Mouse (Mus musculus): ENCODE results near the gene Fasn.

Fasn gene

GRCm38 (mm10) chr11:120829757-120830532 is 5.6 kb upstream of the Fasn start:
- no peak for DNase-seq (ENCODE audit: extremely low read depth, low read depth, low spot score)

DNA sequence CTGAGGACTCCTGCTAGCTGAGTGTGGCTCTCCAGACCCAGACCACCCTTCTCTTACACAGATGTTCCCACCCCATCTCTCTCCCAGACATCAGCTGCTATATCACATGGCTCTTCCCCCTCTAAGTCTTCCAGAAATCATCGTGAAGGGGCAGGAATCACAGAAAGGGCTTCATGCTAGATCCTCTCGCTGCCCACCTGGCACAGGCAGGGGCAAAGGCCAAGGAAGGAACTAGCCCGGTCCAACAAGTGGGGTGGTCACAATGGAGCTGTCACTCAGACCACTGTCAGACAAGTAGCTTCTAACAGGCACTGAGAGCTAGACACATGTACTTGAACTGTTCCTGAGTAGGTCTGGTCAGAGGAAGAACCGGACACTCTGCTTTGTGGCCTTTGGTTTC is 4.1 kb upstream of the Fasn start:
- no peak for DNase-seq (ENCODE audit: extremely low read depth, low read depth, low spot score)

DNA sequence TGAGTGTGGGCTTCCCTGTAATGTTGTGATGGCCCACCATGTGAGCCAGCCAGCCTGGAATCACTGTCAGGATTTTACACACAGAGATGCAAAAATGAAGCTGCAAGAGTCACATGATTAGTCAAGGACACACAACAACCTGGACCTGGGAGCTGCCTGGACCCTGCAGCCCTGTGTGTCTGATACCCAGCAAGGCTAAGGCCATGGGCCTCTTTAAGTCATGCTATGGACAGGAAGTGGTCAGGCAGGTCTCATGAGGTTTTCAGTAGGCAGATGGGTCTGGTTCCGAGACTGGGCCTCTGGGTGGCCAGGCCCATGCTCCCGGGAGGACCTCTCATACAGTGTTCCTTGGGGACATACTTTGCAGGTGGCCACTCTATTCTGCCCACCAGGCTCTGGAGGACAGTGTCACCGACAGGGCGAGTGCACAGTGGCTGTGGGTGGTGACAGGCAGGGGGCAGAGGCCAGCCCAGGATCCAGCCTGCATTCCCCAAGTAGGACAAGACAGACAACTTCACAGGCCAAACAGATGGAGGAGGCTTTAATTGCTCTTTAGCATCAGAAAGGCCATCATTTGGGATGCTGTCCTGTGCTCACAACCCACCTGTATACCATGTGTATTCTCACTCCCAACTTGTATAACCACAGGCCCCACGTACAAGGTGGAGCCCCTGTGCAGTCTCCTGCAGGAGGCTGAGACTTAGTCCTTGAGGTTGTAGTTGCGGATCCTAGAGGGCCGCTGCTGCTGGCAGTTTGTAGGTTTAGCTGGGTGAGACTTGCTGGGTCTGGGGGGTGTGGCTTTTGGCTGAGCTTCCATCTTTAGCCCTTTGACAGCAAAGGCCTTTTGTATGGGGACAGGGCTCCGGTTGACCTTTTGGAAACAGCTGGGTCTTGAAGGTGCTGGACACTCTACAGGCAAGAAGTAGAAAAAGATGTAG is 1.9 kb upstream of the Fasn start:
- DNase-seq (ENCODE audit: extremely low read depth, low read depth, low spot score) = no peak

DNA sequence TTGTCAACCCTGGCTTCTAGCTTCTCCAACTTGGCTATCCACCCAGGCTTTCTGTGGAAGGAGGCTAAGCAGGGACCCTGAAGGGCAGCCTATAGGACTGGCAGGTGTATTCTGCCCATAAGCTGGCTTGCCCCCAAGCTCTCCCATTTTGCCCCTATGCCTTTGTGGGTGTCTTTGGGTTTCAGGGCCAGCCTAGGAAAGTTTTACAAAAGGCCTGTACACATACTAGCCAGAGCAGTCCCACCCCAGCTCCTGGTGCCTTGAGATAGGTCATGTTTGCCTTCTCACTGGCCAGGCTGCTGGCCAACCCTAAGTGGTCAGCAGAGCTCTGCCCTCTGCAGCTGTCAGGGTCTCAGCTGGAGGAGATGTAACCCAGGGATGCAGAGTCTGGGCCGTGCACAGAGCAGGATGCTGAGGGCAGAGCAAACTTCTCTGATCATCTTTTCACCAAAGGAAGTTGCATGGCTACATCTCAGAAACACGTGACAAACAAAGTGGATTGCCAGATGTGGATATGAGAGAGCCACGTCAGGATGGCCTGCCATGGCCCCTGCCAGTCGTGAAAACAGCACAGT is 1.0 kb upstream of the Fasn start:
- no peak for DNase-seq (ENCODE audit: extremely low read depth, low read depth, low spot score)

DNA sequence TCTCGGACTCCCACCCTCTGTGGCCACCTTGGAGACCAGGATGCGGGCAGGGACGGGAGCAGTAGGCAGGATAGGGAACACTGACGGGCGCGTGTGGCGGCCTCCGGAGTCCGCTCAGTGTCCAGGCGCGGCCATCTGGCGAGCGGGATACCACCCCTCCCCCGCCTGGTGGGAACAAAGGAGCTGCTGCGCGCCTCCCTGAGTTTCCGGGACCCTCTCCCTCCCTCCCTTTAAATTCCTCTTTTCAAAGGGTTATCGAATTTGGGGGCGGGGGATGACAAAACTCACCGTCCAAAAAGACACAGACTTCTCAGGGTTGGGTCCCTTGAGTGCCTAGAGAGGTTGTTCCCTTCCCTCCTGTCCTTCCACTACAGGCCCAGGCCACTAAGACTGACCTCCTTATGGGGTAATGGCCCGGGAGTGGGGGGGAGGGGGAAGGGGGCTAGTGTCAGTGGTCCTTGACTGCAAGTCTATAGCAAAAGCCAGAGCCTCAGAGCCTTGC is 491 bp upstream of the Fasn start:
- DNase-seq (ENCODE audit: extremely low read depth, low read depth, low spot score) = no peak

- no peak for DNase-seq (ENCODE audit: extremely low read depth, low read depth, low spot score)
These were observed 798 bp downstream of the Fasn start for GRCm38 (mm10) chr11:120823551-120823947.

DNA sequence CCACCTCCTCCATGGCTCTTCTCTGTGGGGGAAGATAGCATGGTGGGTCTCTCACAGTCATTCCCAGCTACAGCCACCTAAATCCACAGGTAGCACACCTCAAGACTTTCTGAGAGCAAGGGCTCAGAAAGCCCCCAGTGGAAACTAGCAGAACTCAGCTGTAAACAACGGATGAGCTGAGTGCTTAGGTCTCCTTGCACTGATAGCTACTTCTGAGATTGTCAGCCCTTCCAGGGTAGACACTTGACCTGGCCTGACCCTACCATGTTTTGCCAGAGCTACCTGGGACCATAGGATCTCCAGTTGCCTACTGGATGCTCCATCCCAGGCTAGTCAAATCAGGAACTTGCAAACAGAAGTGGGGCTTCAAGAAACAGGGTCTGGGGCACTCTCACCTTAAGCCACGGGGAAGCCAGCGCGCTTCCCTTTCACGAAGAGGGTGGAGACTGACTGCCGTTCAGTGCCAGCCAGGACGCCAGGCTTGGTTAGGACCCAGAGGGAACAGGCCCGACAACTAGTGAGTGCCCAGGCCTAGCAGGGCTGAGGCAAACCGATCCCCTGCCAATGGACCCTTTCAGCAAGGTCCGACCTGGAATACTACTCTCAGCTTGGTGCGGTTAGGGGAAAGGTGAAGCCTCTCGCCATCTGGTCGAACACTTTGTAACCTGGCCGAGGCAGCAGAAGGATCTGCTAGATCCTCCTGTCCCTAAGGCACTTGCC is 1.4 kb downstream of the Fasn start:
- no peak for DNase-seq (ENCODE audit: extremely low read depth, low read depth, low spot score)

GRCm38 (mm10) chr11:120822321-120822720 is 2.0 kb downstream of the Fasn start:
- DNase-seq (ENCODE audit: extremely low read depth, low read depth, low spot score) = no peak

- DNase-seq (ENCODE audit: extremely low read depth, low read depth, low spot score) = no peak
These were observed 3.0 kb downstream of the Fasn start for GRCm38 (mm10) chr11:120821076-120821922.

- DNase-seq (ENCODE audit: extremely low read depth, low read depth, low spot score) = no peak
These were observed 3.8 kb downstream of the Fasn start for GRCm38 (mm10) chr11:120820546-120820945.

DNA sequence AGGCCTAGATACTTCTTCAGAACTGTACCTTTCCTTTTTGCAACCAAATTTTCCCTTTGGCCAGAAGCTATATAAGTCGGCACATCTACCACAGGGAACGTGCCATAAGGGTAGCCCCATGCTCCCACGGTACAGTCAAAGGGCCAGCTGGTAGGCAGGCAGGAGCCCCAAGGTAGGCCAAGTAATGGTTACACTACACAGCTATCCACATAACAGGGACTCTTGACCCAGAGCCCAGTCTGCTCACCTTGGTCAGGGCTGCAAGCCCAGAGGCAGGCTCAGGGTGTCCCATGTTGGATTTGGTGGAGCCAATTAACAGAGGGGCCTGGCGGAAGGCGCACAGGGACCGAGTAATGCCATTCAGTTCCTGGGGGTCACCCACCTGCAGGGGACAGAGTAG is 4.8 kb downstream of the Fasn start:
- DNase-seq (ENCODE audit: extremely low read depth, low read depth, low spot score) = no peak

- DNase-seq (ENCODE audit: extremely low read depth, low read depth, low spot score) = no peak
These were observed 6.1 kb downstream of the Fasn start for GRCm38 (mm10) chr11:120818251-120818650.

DNA sequence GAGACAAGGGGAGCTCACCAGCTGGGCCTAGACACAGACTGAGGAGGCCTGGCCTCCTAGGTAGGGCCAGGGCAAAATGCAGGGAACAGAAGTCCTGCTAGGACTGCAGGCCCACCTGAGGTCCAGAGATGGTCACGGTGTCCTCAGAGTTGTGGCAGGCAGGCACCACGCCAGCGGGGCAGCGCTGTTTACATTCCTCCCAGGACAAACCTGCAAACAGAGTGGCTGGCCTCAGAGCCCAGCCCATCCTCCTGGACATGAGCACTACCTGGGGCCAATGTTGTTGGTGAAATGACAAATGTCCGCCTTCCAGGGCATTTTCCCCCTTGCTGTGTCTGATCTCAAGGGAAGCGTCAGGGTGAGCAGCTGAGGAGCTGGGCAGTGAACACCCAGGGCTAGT is 7.0 kb downstream of the Fasn start:
- no peak for DNase-seq (ENCODE audit: extremely low read depth, low read depth, low spot score)

GRCm38 (mm10) chr11:120812068-120812467 is 12.3 kb downstream of the Fasn start:
- no peak for DNase-seq (ENCODE audit: extremely low read depth, low read depth, low spot score)

DNA sequence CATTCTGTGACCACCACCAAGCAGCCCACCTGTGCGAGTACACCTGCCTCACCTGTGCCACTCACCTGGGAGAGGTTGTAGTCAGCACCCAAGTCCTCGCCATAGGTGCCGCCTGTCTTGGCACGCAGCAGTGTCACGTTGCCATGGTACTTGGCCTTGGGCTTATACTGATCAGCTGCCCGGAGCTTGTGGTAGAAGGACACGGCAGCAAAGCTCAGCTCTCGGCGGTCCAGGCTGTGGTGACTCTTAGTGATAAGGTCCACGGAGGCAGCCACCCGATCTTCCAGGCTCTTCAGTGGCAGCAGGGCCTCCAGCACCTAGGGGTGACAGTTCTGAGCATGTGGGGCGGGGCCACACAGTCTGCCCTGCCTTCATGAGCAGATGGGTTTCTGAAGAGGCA is 16.3 kb downstream of the Fasn start:
- DNase-seq (ENCODE audit: extremely low read depth, low read depth, low spot score) = no peak

GRCm38 (mm10) chr11:120805375-120806298 is 18.7 kb downstream of the Fasn start:
- no peak for DNase-seq (ENCODE audit: extremely low read depth, low read depth, low spot score)

- no peak for DNase-seq (ENCODE audit: extremely low read depth, low read depth, low spot score)
These were observed 19.6 kb downstream of the Fasn start for GRCm38 (mm10) chr11:120804769-120805168.

GRCm38 (mm10) chr11:120804274-120804673 is 20.1 kb downstream of the Fasn start:
- DNase-seq (ENCODE audit: extremely low read depth, low read depth, low spot score) = no peak
